In the genomic region with DNA sequence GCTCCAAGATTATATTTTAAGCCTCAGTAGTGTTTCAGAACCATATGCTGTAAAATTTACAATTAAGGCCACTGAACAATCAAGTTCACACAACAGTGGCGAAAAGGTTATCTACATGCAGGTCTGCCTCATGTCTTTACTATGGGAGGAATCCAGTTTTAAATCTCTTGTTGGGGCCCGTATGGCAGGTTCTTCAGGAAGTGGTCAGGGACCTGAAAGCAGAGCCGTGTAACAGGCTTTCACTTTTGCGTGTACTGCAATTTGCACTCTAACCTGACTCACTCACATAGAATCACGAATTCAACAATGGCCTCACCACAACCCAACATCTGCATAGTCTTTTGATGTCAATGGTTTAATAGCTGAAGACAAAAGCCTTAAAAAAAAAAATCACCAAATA, we compare ENCODE assay signal across 10 mouse cellular contexts.
DNase-seq lines count a peak whose midpoint lies in the region; ATAC-seq lines count a peak whose summit lies in the region.
"Had no signal": no experiment of that assay in that cellular context is flagged by ENCODE, and none has a peak within 500 bp of the region (broad histone marks: within the 10 kb centered on the region; RNA-seq: fewer than 3 reads in every experiment).

No protein-coding gene starts in this region.

- no peaks in the 10 kb centered on the region for H3K27me3 ChIP-seq in hindbrain, embryonic 10.5 days (ENCODE audit: insufficient read depth, poor library complexity, severe bottlenecking)
- H3K27me3 ChIP-seq: hindbrain, embryonic 13.5 days had no signal

- no peaks in the 10 kb centered on the region for H3K9me3 ChIP-seq in hindbrain, embryonic 10.5 days
- H3K9me3 ChIP-seq: hindbrain, embryonic 13.5 days; limb, embryonic 10.5 days had no signal

- H3K36me3 ChIP-seq in hindbrain, embryonic 10.5 days = no peaks in the 10 kb centered on the region
- H3K36me3 ChIP-seq: hindbrain, embryonic 13.5 days; limb, embryonic 10.5 days had no signal

- no peaks in the 10 kb centered on the region for H3K4me1 ChIP-seq in hindbrain, embryonic 10.5 days (replicated peaks)
- H3K4me1 ChIP-seq: hindbrain, embryonic 13.5 days; limb, embryonic 10.5 days had no signal

- no peak overlapping the region for H3K27ac ChIP-seq in hindbrain, embryonic 10.5 days
- H3K27ac ChIP-seq: hindbrain, embryonic 13.5 days; limb, embryonic 10.5 days had no signal

- peak; percentile 80 for ATAC-seq in CD4-positive, CD25-positive, alpha-beta regulatory T cell, adult 4 months
- peak; percentile 69 to 72 for ATAC-seq in hematopoietic stem cell, adult 5-6 weeks (replicated peaks in 1 of 2; ENCODE audit: insufficient read depth in 1 of 2, low FRiP score in 2 of 2, low TSS enrichment in 1 of 2, low read depth in 1 of 2, poor library complexity in 2 of 2, severe bottlenecking in 2 of 2)

- DNase-seq in spleen, postnatal 36 days (ENCODE audit: low spot score in 2 of 2) = peak; percentile 3
- no peak for DNase-seq in spleen, postnatal 4 days (ENCODE audit: low spot score in 2 of 2)
- peak; percentile 11 for DNase-seq in thymus, postnatal 14 days
- no peak for DNase-seq in left cerebral cortex, adult 11 months (ENCODE audit: low spot score)
- no peak for DNase-seq in hindbrain, embryonic 10.5 days (ENCODE audit: low spot score)

- 84% methylated on average over 5 of the region's 5 CpGs for WGBS in hindbrain, embryonic 10.5 days

- no peak overlapping the region for H3K4me3 ChIP-seq in hindbrain, embryonic 10.5 days
- H3K4me3 ChIP-seq: erythroblast, embryonic 14.5 days; hindbrain, embryonic 13.5 days; limb, embryonic 10.5 days had no signal

Comparison
In these comparisons a context has a peak if more than half of its experiments do, and no peak if none do; other contexts are left out.
1. DNase-seq: peak in spleen, postnatal 36 days (2 of 2) and thymus, postnatal 14 days (single experiment); none in spleen, postnatal 4 days (0 of 2), left cerebral cortex, adult 11 months (single experiment) and hindbrain, embryonic 10.5 days (single experiment).